Mouse (Mus musculus): ENCODE results near the gene Sarnp.

Gene Sarnp

DNA sequence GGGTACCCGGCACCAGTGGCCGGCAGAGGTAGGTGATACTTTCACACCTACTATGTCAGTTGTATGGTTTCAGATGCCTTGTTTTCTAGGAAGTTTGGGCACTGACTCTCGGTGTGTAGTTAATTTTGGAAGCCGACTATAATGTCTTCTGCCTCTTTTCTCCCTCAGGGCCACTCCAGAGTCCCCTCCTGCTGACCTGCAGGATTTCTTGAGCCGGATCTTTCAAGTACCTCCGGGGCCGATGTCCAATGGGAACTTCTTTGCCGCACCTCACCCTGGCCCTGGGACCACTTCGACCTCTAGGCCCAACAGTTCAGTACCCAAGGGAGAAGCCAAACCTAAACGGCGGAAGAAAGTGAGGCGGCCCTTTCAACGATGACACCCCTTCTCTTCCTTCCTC, at the start of gene Sarnp:
Gene Sarnp (plus strand): TSS at position 301 of the 400 bp plus-strand sequence.
- no peak for DNase-seq (ENCODE audit: low spot score in 2 of 2)

DNA sequence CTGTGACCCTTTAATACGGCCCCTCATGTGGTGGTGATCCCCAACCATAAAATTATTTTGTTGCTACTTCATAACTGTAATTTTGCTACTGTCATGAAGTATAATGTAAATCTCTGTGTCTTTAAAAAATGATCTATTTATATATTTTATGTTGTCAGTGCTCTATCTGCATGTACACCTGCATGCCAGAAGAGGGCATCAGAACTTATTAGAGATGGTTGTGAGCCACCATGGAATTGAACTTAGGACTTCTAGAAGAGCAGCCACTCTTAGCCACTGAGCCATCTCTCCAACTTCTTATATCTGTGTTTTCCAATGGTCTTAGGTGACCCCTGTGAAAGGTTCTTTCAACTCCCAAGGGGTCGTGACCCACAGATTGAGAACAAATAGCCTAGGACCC, 44.2 kb upstream of the Sarnp start:
- DNase-seq (ENCODE audit: low spot score in 2 of 2), result no peak

DNA sequence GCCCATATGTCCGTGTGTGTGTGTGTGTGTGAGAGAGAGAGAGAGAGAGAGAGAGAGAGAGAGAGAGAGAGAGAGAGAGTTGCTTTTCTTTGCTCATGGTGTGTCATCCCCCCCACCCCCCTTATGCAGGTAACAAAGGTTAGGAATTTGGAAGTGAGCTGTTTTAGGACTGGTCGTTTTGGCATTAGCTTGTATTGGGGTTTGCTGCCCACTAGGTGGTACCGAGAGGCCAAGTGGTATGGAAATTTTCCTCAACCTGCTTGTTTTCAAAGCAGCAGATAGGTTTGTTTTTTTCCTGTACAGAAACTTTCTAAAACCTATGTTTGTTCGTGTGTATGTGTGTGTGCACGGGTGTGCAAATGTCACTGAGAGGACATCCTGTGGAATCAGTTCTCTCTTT, 43.4 kb upstream of the Sarnp start:
- no peak for DNase-seq (ENCODE audit: low spot score in 2 of 2)

DNA sequence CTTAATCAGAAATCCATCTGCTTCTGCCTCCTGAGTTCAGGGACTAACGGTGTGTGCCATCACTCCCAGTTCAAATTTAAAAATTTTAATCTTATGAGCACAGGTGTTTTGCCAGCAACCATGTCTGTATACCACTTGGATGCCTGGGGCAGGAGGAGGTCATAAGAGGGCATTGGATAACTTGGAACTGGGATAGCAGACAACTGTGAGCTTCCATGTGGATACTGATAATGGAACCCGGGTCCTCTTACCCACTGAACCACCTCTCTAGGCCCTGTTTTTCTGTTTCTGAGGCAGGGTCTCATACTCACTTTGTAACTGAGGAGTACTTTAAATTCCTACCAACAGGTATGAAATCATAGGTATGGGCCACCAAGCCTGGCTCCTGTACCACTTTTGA, 38.7 kb upstream of the Sarnp start:
- no peak for DNase-seq (ENCODE audit: low spot score in 2 of 2)

DNA sequence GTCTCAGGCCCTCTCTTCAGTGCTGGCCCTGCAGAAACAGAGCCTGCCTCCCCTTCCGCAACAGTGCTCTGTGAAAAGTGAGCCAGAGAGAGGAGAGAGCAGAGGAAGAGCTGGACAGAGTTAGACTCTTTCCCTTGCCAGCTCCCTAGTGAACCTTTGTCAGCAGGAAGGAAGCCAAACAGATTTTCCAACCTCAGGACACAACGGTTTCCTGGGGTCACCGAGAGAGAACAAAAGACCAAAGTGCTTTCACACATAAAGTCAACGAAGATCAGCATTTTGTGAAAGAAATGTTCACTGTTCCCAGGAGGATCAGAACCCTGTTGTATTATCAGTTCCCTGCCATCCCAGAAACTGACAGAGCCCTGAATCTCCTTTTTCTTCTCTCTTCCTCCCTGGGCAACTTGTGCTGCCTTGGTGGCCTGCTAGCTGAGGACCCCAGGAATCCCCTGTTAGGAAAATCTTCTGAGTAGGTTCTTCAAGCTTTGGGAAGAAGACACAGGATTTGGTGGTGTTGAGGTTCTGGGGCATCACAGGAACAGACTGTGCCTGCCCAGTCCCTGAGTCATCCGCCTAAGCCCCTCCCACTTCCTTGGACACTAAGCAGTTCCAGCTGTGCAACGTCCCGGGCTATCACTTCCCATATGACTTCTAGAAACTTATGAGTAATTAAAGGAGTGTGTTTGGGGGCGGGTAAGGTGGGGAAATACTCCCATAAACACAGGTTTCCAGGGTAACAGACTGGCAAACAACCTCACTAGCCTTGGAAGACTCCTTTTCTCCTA, 37.9 kb upstream of the Sarnp start:
- peak; percentile 40 to 50 for DNase-seq (ENCODE audit: low spot score in 2 of 2)

DNA sequence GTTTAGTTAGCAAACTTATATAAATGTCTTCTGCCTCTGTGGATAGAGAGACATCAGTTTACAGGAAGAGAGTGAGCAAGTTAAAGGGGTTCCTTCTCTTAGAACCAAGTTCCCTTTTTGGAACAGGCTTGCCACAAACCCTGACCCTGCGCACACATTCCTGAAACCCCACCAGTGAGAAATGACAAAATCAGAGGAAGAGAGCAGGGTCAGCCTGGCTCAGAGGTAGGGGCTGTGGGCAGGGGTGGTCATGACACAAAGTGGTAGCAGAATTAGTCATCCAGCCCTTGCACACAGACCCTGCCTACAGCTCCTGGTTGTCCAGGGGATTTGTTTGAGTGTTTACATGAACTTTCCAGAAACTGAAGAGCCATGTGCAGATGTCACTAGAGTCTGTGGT, 36.9 kb upstream of the Sarnp start:
- DNase-seq (ENCODE audit: low spot score in 2 of 2), result no peak

DNA sequence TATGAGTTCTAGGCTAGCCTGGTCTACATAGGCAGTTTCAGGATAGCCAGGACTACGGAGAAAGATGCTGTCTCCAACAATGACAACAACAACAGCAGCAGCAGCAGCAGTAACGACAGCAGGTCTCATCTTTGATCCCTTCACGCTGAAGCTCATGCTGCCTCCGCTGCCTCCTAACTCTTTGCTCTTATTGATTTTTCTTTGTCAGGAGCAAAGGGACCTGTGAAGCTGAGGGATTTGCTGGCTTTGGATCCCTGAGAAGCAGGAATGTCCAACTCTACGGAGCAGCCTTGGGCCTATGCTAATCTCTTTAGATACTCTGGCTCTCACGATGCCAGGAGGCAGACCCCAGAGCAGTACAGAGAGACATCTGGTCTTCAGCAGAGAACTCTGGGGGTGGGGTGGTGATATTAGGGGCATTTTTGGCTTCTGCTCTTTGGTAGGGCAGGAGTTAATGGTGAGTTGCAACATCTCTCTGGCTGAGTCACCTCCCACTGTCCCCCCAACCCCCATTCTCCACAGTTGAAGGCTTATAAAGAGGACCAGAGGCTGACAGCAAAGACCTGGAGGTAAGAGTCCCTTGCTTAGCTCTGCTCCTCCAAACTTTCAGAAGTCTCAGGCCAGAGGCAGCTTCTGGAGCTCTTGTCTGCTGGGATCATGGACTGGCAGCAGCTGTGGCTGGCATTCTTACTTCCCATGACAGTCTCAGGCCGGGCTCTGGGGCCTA, 26.6 kb upstream of the Sarnp start, which contains the start of gene Mmp19:
Gene Mmp19 (plus strand): TSS at position 513 of the 727 bp plus-strand sequence.
- no peak for DNase-seq (ENCODE audit: low spot score in 2 of 2)

DNA sequence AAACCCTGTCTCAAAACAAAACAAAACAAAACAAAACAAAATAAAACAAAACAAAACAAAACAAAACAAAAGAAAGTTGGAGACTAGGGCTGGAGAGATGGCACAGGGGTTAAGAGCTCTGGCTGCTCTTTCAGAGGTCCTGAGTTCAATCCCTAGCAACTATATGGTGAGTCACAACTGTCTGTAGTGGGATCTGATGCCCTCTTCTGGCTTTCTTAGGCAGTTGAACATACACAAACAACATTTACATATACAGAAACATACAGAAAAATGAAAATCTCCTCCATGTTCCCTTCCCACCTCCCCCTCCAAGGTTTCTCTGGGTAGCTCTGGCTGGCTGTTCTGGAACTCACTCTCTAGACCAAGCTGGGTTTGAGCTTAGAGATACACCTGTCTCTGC, 25.1 kb upstream of the Sarnp start:
- no peak for DNase-seq (ENCODE audit: low spot score in 2 of 2)

DNA sequence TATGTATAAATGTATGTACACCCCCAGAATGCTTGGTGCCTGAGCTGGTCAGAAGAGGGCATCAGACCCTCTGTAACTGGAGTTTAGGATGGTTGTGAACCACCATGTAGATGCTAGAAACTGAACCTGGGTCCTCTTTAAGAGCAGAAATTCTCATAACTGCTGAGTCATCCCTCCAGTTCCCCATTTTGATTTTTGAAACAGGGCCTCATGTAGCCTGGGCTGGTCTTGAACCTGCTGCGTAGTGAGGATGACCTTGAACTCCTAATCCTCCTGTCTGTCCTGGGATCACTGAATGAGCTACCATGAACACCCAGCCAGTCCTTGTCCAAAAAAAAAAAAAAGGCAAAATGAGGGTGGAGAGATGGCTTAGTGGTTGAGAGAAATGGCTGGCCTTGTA, 23.9 kb upstream of the Sarnp start:
- DNase-seq (ENCODE audit: low spot score in 2 of 2), result no peak

DNA sequence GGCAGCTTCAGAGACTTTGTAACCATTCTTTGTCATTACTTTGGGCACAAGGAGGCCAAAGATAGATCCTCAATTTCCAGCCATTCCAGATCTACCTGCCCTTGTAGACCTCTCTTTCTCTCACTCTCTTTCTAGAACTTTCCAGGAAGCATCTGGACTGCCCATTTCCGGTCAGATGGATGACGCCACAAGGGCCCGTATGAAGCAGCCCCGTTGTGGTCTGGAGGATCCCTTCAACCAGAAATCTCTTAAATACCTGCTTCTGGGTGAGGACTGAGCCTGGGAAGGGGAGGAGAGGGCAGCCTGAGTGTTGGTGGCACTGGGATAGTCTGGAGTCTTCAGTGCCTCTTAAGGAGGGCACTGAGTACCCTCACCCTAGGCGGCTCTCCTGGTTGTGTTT, 22.7 kb upstream of the Sarnp start:
- DNase-seq (ENCODE audit: low spot score in 2 of 2), result no peak

DNA sequence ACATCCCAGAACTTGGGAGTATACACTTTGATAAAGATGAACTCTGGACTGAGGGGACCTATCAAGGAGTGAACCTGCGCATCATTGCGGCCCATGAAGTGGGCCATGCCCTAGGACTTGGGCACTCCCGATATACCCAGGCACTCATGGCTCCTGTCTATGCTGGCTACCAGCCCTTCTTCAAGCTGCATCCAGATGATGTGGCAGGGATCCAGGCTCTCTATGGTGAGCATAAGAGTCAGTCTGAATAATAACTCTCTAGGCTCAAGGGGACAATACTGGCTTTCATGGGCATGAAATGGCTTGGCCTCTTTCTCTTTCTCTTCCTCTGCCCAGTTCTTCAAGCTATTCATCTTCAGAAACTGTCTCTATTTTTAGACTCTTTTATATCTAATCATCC, 21.6 kb upstream of the Sarnp start:
- no peak for DNase-seq (ENCODE audit: low spot score in 2 of 2)

DNA sequence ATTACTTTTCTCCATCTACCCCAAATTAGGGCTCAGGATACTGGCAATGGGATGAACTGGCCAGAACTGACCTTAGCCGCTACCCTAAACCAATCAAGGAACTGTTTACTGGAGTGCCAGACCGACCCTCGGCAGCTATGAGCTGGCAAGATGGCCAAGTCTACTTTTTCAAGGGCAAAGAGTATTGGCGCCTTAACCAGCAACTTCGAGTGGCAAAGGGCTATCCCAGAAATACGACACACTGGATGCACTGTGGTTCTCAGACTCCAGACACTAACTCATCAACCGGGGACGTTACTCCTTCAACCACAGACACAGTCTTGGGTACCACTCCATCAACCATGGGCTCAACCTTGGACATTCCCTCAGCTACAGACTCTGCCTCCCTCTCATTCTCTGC, 18.5 kb upstream of the Sarnp start:
- DNase-seq (ENCODE audit: low spot score in 2 of 2), result no peak

DNA sequence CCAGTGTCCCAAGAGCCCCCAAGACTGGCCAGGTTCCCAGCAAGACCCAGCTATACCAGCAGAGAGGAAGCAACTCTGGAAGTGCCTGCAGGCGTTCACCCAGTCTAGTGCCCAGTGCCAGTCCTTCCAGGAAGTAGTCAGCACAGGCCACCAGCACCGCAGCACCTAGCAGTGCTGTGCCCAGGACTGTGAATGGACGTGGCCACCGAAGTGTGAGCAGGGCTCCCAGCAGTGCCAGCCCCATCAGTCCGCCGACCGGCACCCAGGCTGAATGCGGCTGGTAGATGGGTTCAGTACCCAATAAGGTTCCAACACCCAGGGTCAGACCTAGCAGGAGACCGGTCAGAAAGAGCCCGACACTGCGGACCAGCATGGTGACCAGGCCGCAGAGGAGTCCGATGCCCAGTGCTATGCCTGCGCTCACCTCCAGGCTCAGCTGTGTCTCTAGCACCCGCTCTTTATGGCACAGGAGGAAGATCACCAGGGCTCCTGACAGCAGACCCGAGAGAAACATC, 15.1 kb upstream of the Sarnp start:
- DNase-seq (ENCODE audit: low spot score in 2 of 2), result no peak

DNA sequence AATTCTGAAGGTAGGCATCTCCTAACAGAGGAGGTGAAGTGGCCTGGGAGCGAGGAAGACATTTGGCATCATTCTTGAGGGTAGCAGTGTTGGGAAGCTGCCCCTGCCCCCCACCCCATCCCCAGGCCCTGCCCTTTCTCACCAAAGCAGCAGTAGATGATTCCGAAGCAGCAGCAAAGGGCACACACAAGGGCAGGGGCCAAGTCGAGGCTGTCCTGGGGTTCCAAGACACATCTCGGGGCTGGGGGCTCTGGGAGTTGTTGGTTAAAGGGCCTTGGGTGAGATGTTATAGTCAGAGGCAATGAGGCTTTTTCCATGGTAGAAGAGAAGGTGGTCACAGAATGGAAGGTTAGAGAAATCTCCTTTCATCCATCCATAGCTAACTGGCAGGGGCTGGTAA, 14.2 kb upstream of the Sarnp start:
- no peak for DNase-seq (ENCODE audit: low spot score in 2 of 2)

DNA sequence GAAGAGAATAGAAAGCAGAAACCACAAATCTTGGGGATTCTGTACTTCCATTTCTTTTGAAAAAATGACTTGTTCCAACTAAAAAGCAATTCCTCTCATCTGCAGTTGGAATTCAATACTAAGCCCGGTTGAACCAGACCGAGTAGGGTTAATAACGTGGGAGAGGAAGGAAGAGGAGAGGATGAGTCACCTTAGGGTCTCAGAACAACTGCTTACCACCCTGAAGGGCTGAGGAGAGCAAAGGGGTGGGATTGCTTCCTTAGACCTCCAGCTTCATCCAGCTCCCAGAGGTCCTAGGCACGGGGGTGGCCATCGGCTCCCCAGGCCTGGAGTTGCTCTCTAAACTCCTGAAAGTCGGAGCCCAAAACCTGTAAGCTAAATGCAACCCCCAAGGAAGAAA, 13.8 kb upstream of the Sarnp start:
- DNase-seq (ENCODE audit: low spot score in 2 of 2), result no peak

DNA sequence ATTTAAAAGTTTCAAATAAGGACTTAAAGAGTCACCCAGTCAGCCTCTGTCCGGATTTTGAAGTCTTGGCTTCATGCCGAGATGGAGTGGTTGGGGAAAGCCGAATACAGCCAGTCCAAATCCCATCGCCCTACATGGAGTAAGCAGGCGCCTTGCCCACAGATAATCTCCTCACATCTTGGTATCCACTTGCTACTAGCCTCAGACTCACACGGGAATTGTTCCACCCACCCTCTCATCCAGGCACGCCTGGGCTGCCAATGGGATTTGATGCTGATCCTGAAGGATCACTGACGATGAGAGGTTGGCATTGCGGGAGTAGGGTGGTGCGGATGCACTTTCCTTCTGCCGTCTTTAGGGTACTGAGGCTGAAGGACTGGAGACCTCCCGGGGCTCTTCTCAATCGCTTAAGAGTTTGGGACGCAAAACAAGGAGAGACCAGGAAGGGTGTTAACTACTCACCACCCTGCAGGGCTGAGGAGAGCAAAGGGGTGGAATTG, 13.3 kb upstream of the Sarnp start, which contains the start of gene Dnajc14:
Gene Dnajc14 (plus strand): TSS at position 292 of the 500 bp plus-strand sequence.
- no peak for DNase-seq (ENCODE audit: low spot score in 2 of 2)

DNA sequence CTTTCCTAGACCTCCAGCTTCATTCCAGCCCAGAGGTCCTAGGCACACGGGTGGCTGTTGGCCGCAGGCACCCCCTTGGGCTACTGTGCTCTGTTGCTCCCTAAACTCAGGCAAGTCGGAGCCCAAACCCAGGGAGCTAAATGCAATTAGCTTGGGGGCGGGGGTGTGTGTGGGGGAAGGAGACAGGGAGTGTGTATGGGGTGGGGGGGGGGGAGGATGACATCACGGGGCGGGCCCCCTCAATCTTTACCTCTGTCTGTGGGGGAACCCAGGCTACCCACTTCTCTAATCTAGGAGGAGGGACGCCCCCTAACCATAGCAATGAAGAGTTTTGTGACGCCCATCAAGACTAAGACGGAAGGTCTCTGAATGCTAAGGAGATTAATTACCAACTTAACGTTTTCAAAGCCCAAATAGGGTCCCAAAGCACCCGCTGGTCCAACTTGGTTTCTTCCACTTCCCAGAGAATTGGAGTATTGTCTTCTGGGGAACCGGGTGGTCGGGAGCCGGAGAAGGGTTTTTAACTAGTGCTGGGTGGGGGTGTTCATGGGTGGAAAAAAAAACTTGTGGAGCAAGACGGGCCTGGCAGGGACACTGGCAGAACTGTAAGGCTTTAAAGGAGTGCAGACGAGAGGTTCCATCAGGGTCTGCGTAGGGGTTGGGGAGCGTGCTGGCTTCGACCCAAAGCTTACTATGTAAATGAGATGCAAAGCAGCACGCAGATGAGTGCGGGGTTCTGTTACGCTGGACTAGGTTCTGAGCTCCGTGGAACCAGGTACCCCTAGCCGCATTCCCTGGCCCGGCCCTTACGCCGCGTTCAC, 12.7 kb upstream of the Sarnp start, which contains the start of gene Tmem198b:
Gene Tmem198b (minus strand): TSS at position 100 of the 821 bp plus-strand sequence.
- peak; percentile 72 to 79 for DNase-seq (ENCODE audit: low spot score in 2 of 2)

DNA sequence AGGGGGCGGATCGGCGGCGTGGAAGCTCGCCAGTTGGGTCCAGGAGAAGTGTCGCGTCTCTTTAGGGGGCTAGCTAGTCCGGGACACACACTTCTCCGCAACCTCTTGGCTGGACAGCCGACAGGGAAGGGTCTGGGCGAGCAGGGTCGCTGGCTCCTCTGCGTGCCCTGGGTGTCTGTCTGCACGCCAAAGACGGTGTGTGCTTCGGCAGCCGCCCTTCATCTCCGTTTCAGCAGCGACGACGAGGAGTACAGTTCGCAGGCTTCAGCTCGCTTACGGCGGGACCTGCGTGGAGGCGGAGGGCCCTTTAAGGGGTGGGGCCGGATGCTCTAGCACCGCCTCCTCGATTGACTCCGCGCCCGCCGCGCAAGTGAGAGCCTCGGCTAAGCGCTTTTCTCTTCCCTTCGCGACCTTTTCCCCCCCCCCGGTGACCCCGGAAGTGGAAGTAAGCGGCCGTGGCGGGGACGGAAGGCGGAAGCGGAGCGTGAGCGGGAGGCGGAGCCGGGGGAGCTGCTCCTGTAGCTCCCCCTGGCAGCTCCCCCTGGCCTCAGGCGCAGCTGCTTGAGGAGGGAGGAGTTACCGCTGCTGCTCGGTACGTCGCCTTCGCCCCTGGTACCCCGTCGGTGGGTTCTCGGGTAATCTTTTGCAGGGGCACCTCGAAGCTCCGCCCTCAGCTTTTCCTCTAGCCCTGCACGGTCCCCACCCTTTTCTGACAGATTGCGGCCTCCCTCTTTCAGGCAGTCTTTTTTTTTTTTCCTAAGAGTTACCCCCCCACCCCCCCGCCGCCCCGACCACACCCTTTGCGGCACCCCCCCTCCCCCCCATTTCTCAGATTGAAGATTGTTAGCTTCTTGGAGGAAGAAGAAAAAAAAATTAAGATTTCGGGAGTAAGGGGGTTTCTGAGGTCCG, 11.8 kb upstream of the Sarnp start:
- peak; percentile 95 to 96 for DNase-seq (ENCODE audit: low spot score in 2 of 2)

DNA sequence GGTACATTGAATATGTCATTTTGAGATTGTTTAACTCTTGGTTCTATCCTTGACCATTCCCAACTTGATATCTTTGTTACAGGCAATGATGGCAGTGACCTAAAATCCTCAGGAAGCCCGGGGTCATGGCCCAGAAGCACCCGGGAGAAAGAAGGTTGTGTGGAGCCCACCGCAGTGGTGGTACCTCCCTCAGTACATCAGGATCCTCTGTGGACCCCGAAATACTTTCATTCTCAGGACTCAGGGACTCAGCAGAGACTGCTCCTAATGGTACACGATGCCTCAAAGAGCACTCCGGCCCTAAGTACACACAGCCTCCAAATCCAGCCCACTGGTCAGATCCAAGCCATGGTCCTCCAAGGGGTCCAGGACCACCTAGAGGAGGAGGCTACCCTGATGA, 11.0 kb upstream of the Sarnp start:
- DNase-seq (ENCODE audit: low spot score in 2 of 2), result no peak

DNA sequence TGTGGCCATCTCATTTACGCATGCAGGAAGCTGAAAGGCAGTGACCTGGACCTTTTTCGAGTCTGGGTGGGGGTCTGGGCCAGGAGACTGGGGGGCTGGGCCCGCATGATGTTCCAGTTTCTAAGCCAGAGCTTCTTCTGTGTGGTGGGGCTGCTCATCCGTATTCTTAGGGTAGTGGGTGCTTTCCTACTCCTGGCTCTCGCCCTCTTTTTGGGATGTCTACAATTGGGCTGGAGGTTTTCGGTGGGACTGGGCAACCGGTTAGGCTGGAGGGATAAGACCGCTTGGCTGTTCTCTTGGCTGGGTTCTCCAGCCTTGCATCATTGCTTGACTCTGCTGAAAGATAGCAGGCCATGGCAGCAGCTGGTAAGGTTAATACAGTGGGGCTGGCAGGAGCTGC, 10.1 kb upstream of the Sarnp start:
- DNase-seq (ENCODE audit: low spot score in 2 of 2), result no peak

DNA sequence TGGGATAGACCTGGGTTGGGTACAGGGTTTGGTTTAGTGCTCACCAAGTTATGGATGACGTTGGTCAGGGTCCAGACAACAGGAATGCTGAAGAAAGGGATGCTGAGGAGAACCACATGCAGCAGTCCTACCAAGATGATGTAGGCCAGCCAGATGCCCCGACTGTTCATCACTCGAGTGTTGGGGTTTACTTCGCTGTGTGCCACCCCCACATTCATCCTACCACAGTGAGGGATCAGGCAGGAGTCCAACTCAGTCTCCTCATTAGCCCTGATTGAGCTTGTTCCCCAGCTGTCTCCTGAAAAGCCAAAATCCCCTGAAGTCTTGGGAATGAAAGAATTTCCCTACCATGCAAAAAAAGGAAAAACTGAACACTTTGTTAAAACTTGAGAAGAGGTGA, 3.1 kb downstream of the Sarnp start:
- DNase-seq (ENCODE audit: low spot score in 2 of 2), result no peak

Data from spleen, postnatal 36 days (tissue).